Mouse (Mus musculus) bone marrow macrophage, adult 2 months (primary cell): ENCODE results near the gene Abracl. TPM values are rescaled to one million over a fixed set of nuclear protein-coding genes. Genes with fewer than 3 reads are reported as not detected.

Experiments
- H3K27ac ChIP-seq: 2 replicates; pipeline ENCODE4 v1.5.1; 2012; ENCODE audit warnings: low read depth, low read length; ENCODE audit not compliant: insufficient read depth
- H3K4me1 ChIP-seq: 2 replicates; pipeline ENCODE4 v1.6.1; 2012; ENCODE audit warnings: low read length; ENCODE audit not compliant: control insufficient read depth, insufficient read depth
- H3K4me3 ChIP-seq: 2 replicates; pipeline ENCODE4 v1.5.1; 2012; ENCODE audit warnings: mild to moderate bottlenecking, low read length, moderate library complexity; ENCODE audit not compliant: insufficient read depth
- CTCF ChIP-seq: IDR thresholded peaks from 2 replicates; pipeline ENCODE4 v1.5.1; 2012; ENCODE audit warnings: low read depth, mild to moderate bottlenecking, low read length, moderate library complexity
- POLR2A ChIP-seq: IDR thresholded peaks from 2 replicates; pipeline ENCODE4 v1.6.1; 2012; ENCODE audit warnings: mild to moderate bottlenecking, low read depth, low read length, borderline replicate concordance
- polyA plus RNA-seq: library from polyadenylated mRNA; stranded (reverse); fragments of >200 nt; gene quantifications from 2 replicates; pipeline ENCODE4 v1.2.4, GENCODE M21; 2012; ENCODE audit not compliant: missing spikeins, insufficient read depth, insufficient read length

Abracl gene
- polyA plus RNA-seq, 1 experiment, result 107 TPM

GRCm38 (mm10) chr10:18059807-18060206 lies 36.7 kb upstream of the Abracl start:
- H3K27ac ChIP-seq, result peak overlapping the region; percentile 37
- TF ChIP-seq CTCF (no peak), POLR2A (no peak)

DNA sequence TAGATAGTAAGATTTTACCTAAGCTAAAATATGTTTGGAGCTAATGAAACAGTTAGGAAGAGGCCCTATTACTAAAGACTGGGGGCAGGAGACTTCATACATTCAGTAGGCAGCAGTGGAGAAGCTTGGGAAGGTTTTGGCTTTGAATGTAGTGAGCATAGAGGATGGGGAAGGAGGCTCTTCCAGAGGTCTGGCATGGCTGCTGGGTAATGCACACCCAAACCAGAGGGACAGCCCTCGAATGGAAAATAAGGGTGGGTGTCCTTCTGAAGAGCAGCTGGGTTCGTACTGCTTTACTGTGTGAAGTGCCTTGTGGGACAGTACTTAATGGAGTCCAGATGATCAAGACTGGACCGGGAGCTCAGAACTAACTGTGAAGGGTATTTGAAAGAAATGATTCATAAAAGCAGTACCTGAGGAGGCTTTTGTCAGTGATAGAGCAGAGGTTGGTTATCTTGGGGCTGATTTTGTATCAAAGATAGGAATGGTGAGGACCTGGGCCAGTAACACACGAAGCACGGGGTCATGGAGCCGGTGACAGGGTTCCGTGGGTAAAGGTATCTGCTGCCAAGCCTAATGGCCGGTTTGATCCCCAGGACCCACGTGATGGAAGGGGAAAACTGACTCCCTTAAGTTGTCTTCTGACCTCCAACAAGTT lies 35.7 kb upstream of the Abracl start:
- Histone ChIP-seq H3K4me1 (peaks cover 24% of the 10 kb centered on the region), H3K27ac (no peak overlapping the region), H3K4me3 (no peak overlapping the region)
- TF ChIP-seq CTCF, result no peak
- TF ChIP-seq POLR2A, result no peak

More at GRCm38 (mm10) chr10:18059807-18060206, 36.7 kb upstream of the Abracl start:
- peaks cover 27% of the 10 kb centered on the region for H3K4me1 ChIP-seq
- H3K4me3 ChIP-seq, result no peak overlapping the region

GRCm38 (mm10) chr10:18056391-18056745 lies 33.3 kb upstream of the Abracl start:
- peaks cover 22% of the 10 kb centered on the region for H3K4me1 ChIP-seq
- no peak overlapping the region for H3K27ac ChIP-seq
- peak overlapping the region; percentile 100 for H3K4me3 ChIP-seq
- TF ChIP-seq CTCF, result no peak
- no peak for TF ChIP-seq POLR2A

DNA sequence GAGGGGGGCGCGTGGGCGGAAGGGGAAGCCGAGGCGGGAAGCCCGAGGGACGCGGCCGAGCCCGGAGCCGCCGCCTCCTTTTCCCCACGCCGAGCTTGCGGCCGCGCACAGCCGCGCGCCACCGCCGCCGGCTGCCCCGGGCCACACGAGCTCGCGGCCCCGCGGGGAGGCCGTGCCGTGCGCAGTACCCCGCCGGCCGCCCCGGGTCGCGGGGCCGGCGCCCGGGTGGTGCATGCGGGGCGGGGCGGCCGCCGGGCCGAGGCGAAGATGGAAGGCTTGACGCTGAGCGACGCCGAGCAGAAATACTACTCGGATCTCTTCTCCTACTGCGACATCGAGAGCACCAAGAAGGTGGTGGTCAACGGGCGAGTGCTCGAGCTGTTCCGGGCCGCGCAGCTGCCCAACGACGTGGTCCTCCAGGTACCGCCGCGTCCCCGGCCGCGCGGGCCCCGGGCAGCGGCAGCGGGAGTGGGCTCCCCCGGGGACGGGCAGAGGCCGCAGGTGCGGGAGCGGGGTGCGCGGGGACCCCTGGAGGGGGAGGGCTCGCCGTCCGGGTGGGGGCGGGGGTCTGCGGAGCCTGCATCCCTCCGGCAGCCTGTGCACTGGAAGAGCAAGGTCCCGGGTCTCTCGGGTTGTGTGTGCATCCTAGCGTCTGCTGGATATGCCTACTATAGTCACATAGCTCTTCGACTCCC lies 32.8 kb upstream of the Abracl start, which contains the start of gene Reps1:
Gene Reps1 (plus strand): TSS at position 166 of the 695 bp plus-strand sequence.
- TF ChIP-seq POLR2A, result no peak

GRCm38 (mm10) chr10:18055009-18055695 lies 32.1 kb upstream of the Abracl start:
- TF ChIP-seq CTCF (peak; percentile 81), POLR2A (no peak)
- H3K4me1 ChIP-seq, result peaks cover 17% of the 10 kb centered on the region
- no peak overlapping the region for H3K27ac ChIP-seq
- peak overlapping the region; percentile 100 for H3K4me3 ChIP-seq

More for the DNA sequence above, 32.8 kb upstream of the Abracl start, which contains the start of gene Reps1:
- no peak within 1 kb of the TSS for H3K27ac ChIP-seq
- peak within 1 kb of the TSS; percentile 100 for H3K4me3 ChIP-seq
- H3K4me1 ChIP-seq, result peaks cover 20% of the 10 kb centered on the region

- H3K4me1 ChIP-seq, result peaks cover 6% of the 10 kb centered on the region
- no peak for TF ChIP-seq POLR2A
- H3K4me3 ChIP-seq, result no peak overlapping the region
- no peak overlapping the region for H3K27ac ChIP-seq
These were observed 24.5 kb upstream of the Abracl start for GRCm38 (mm10) chr10:18047380-18048146.

- TF ChIP-seq CTCF, result no peak
- TF ChIP-seq POLR2A, result no peak
- Histone ChIP-seq H3K4me3 (no peak overlapping the region), H3K4me1 (peaks cover 6% of the 10 kb centered on the region), H3K27ac (no peak overlapping the region)
These were observed 23.3 kb upstream of the Abracl start for GRCm38 (mm10) chr10:18046380-18046779.

GRCm38 (mm10) chr10:18036849-18037248 lies 13.8 kb upstream of the Abracl start:
- Histone ChIP-seq H3K4me1 (no peaks in the 10 kb centered on the region), H3K4me3 (no peak overlapping the region), H3K27ac (no peak overlapping the region)
- no peak for TF ChIP-seq CTCF
- no peak for TF ChIP-seq POLR2A

DNA sequence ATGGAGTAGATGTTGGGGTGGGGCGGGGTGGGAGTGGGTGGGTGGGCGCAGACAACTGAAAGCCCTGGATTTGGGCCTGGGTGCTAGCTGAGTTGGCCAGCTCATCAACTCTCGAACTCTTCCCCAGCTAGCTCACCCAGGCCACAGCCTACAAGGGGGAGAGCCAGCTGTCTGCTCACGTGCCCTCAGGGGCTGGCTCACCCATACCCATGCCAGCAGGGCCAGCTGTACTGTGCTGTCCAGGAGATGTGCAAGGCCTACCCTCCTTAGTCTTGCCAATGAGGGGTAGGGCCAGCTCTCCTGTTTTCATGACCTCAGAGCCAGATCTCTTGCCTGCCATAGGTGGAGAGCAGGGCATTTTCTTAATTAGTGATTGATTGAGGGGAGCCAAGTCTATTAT lies 11.3 kb upstream of the Abracl start:
- TF ChIP-seq CTCF (no peak), POLR2A (no peak)
- Histone ChIP-seq H3K4me3 (no peak overlapping the region), H3K27ac (no peak overlapping the region), H3K4me1 (no peaks in the 10 kb centered on the region)
